ENCODE assay signal across 7 mouse cellular contexts in the genomic region with DNA sequence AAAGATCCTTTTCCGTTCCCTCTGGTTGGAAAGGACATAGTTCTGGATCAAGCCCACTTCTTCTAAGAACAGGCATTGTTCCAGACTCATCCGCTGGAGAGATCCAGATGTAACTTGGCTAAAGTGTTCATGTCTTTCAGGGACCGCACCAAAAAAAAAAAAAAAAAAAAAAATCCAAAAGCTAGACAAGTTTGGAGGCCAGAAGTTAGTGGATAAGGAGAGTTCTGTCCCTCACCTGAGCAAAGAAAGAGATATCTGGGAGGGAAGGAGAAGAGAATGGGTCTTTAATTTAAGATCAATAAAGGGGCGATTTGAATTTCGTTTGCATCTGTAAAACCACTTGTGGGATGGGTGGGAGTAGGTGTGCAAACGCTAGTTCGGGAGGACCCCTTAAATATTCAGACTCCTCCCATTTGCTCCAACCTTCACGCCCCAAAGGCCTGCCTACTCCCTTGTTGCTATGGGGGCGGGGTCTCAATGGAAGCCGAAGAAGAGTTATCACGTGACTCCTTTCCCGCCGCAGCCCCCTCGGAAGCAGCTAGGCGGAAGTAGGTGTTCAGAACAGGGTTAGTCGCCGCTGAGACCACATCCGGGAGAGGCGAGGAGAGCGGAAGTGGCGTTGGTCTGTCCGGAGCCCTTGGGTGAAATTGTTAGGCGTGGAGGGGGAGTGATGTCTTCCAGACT. TPM values are rescaled to one million over a fixed set of nuclear protein-coding genes. Genes with fewer than 3 reads are reported as not detected.
DNase-seq lines count a peak whose midpoint lies in the region; ATAC-seq lines count a peak whose summit lies in the region.

Zfp512 (plus strand) TSS at position 554 of the 684 bp plus-strand sequence.

- H3K9ac ChIP-seq in embryonic facial prominence, embryonic 12.5 days = peak within 1 kb of the TSS; percentile 73
- peak within 1 kb of the TSS; percentile 56 for H3K9ac ChIP-seq in limb, embryonic 11.5 days (ENCODE audit: low read length)
- H3K9ac ChIP-seq in midbrain, embryonic 14.5 days (replicated peaks; ENCODE audit: low read length) = peak within 1 kb of the TSS; percentile 57

- H3K4me1 ChIP-seq in embryonic facial prominence, embryonic 12.5 days = peaks cover 10% of the 10 kb centered on the region; the same call in 1 of the 2 replicates
- H3K4me1 ChIP-seq in limb, embryonic 11.5 days (ENCODE audit: control insufficient read depth, insufficient read depth, low read length) = 0 out of 2 replicates have a peak, but pooled peaks cover 2% of the 10 kb centered on the region
- peaks cover 19% of the 10 kb centered on the region for H3K4me1 ChIP-seq in midbrain, embryonic 14.5 days (ENCODE audit: control insufficient read depth, insufficient read depth, low read length)

- H3K36me3 ChIP-seq in embryonic facial prominence, embryonic 12.5 days = no peaks in the 10 kb centered on the region
- H3K36me3 ChIP-seq in limb, embryonic 11.5 days (ENCODE audit: control insufficient read depth, insufficient read depth, low read length) = no peaks in the 10 kb centered on the region
- no peaks in the 10 kb centered on the region for H3K36me3 ChIP-seq in midbrain, embryonic 14.5 days (ENCODE audit: control insufficient read depth, insufficient read depth, low read length)

- ATAC-seq in embryonic facial prominence, embryonic 12.5 days (ENCODE audit: insufficient number of reproducible peaks, insufficient read depth, low FRiP score, low TSS enrichment) = peak; percentile 99
- peak; percentile 99 for ATAC-seq in limb, embryonic 11.5 days (ENCODE audit: insufficient number of reproducible peaks, low FRiP score, low TSS enrichment, low read depth)
- peak; percentile 98 for ATAC-seq in midbrain, embryonic 14.5 days (ENCODE audit: low FRiP score, low TSS enrichment)

- H3K9me3 ChIP-seq in embryonic facial prominence, embryonic 12.5 days = no peaks in the 10 kb centered on the region
- H3K9me3 ChIP-seq in limb, embryonic 11.5 days (ENCODE audit: control insufficient read depth, low read length) = no peaks in the 10 kb centered on the region
- H3K9me3 ChIP-seq in midbrain, embryonic 14.5 days (ENCODE audit: control insufficient read depth, low read length) = no peaks in the 10 kb centered on the region

- H3K27me3 ChIP-seq in embryonic facial prominence, embryonic 12.5 days = no peaks in the 10 kb centered on the region
- no peaks in the 10 kb centered on the region for H3K27me3 ChIP-seq in limb, embryonic 11.5 days (ENCODE audit: control insufficient read depth, insufficient read depth, low read length)
- no peaks in the 10 kb centered on the region for H3K27me3 ChIP-seq in midbrain, embryonic 14.5 days (ENCODE audit: control insufficient read depth, insufficient read depth, low read length)

- H3K27ac ChIP-seq in embryonic facial prominence, embryonic 12.5 days = no peak within 1 kb of the TSS
- H3K27ac ChIP-seq in limb, embryonic 11.5 days (replicated peaks; ENCODE audit: low read depth, low read length) = no peak within 1 kb of the TSS
- H3K27ac ChIP-seq in midbrain, embryonic 14.5 days (replicated peaks; ENCODE audit: low read depth, low read length) = no peak within 1 kb of the TSS; the same call in 1 of the 2 replicates

- peak within 1 kb of the TSS; percentile 55 for H3K4me3 ChIP-seq in embryonic facial prominence, embryonic 12.5 days
- peak within 1 kb of the TSS; percentile 43 for H3K4me3 ChIP-seq in limb, embryonic 11.5 days (ENCODE audit: low read depth, low read length)
- peak within 1 kb of the TSS; percentile 49 for H3K4me3 ChIP-seq in midbrain, embryonic 14.5 days (replicated peaks; ENCODE audit: low read depth, low read length)

- WGBS in embryonic facial prominence, embryonic 12.5 days = 6% methylated on average over 23 of the region's 23 CpGs
- WGBS in limb, embryonic 11.5 days = 7% methylated on average over 23 of the region's 23 CpGs
- 6% methylated on average over 23 of the region's 23 CpGs for WGBS in midbrain, embryonic 14.5 days

- H3K4me2 ChIP-seq in embryonic facial prominence, embryonic 12.5 days (replicated peaks) = peak within 1 kb of the TSS; percentile 78
- H3K4me2 ChIP-seq in limb, embryonic 11.5 days (ENCODE audit: low read depth, severe bottlenecking) = peak within 1 kb of the TSS; percentile 75
- H3K4me2 ChIP-seq in midbrain, embryonic 14.5 days (ENCODE audit: low read length) = peak within 1 kb of the TSS; percentile 84

- DNase-seq in adrenal gland, postnatal 25 days = peak; percentile 87
- DNase-seq in heart, adult 11 months = peak; percentile 100
- DNase-seq in kidney, adult 18-20 months = peak; percentile 89
- peak; percentile 96 for DNase-seq in limb, embryonic 11.5 days (ENCODE audit: low spot score)
- DNase-seq in midbrain, embryonic 14.5 days = peak; percentile 97
- peak; percentile 81 to 88 for DNase-seq in spleen, adult 18-20 months

RNA-seq across cellular contexts. Expression of gene Zfp512, which starts in this region (rescaled TPM):
- total RNA-seq in adrenal gland, postnatal 25 days (2021) = 25.4 and 29.5 TPM in 2 replicates
- 76.7 and 88.4 TPM in 2 replicates for polyA plus RNA-seq in embryonic facial prominence, embryonic 12.5 days (2016; fragmentation: Nextera tagmentation; extraction: Ambion mirVana)
- polyA plus RNA-seq in limb, embryonic 11.5 days (2014; fragmentation: Nextera tagmentation; extraction: Ambion mirVana) = 63.4 and 63.5 TPM in 2 replicates
- 87.8 and 113 TPM in 2 replicates for polyA plus RNA-seq in midbrain, embryonic 14.5 days (2014; fragmentation: Nextera tagmentation; extraction: Ambion mirVana)
